Mouse (Mus musculus): ENCODE results near the gene Vav2.

The Vav2 gene

GRCm38 (mm10) chr2:27426855-27427457 lies at the start of gene Vav2:
TSS of gene Vav2 (minus strand) at chr2:27427033.
- no peak for DNase-seq (ENCODE audit: low spot score)

DNA sequence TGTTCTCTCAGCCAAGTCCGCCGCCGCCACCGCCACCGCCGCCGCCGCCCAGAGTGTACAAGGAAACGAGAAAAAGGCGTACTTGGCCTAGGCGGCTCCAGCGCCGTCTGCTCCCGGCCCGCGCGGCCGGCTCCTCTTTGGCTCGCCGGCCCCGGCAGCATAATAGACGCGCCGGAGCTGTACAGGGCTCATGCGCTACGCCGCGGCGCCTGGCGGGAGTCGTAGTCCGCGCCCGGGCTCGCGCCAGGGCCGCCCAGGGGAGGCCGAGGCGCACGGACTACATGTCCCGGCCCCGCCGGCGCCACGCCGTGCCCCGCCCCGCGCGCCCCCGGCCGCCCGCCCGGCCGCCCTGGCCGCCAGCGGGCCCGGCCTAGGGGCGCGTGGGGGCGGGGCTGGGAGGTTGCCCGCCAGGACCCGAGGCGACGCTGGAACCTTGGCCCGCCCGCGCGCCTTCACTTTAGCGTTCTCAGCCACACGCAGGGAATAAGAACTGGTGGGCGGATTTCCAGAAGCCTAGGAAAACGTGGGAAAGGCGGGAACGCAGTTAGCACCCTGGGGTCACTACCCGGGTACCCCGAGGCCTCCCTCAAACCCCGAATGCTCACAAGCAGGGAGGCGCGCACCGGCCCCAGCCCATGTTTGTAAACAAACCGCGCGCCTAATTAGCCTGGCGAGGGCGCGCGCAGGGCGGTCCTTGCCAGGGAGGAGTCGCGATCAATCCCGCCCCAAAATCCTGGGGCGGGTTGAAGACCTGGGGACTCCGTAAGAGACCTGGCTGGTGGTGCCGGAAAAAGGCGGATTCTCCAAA lies 48.9 kb upstream of the Vav2 start:
- DNase-seq (ENCODE audit: low spot score): peak; percentile 80

DNA sequence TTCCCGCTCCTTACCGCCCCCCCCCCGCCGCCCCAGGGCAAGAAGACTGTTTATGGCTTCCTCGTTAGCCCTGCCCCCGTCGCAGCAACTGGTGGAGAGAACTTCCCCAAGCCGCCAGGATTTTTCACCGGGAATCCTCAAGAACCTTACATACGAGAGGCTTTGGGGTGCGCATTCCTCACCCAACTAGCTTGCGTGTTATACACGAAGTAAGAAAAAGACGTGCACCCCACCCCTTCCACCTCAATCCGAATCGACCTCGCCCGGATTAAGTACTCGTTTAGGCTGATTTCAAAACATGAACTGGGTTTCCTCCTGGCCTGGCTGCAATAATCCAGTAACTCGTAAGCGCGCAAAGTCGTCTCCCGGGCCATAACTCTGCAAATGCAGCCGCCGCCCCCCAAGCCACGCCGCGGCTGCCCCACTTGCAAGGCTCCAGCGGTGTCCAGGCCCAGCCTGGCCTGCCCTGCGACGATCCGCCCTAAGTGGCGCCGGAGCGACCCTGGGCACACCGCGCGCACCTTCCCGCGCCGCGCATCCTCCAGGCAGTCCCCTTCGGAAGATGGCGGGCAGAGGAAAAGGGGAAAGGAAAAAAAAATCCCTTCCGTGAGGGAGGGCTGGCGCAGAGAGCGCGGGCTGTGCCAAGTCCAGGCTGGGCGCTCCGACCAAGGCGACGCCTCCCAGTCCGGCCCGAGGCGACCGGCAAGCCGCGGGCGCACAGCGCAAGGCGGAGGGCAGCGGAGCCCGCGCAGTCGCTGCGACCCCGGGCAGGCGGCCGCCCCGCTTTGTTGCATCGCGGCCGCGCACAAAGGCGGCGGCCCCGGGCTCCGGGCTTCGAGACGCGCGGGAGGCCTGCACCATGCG lies 48.0 kb upstream of the Vav2 start:
- no peak for DNase-seq (ENCODE audit: low spot score)

- DNase-seq (ENCODE audit: low spot score): no peak
Observed at GRCm38 (mm10) chr2:27473911-27474310, 47.1 kb upstream of the Vav2 start.

DNA sequence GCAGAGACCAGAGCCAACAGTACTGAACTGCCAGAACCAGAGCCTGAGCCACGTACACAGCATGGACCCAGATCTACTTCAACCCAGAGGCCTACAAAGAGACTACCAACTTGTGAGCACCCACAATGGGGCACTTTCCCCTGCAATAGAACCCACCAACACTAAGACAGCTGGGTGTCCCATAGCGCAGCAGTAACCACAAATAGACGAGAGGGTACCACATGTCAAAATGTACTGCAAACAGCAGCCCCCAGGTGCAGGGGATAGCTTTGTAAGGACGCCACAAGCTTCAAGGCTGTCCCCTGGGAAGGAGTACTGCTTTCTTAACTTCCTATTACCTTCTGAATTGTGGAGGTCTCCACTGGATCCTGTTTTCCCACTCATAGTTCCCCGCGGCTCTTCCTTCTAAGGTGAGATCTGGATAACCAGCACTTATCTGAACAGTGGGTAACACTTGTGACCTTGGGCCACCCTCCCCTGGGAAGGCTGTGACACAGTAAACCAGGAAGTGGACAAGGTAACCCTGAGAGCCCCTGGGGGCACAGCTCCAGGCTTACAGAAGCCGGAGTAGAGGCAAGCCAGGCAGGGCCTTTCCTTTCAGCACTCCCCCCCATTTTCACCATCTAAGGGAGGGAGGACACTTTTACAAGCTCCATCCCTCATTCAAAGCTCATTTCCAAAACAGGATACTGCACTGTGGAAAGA lies 46.4 kb upstream of the Vav2 start:
- DNase-seq (ENCODE audit: low spot score): no peak

- DNase-seq (ENCODE audit: low spot score): no peak
Observed at GRCm38 (mm10) chr2:27471170-27471584, 44.3 kb upstream of the Vav2 start.

DNA sequence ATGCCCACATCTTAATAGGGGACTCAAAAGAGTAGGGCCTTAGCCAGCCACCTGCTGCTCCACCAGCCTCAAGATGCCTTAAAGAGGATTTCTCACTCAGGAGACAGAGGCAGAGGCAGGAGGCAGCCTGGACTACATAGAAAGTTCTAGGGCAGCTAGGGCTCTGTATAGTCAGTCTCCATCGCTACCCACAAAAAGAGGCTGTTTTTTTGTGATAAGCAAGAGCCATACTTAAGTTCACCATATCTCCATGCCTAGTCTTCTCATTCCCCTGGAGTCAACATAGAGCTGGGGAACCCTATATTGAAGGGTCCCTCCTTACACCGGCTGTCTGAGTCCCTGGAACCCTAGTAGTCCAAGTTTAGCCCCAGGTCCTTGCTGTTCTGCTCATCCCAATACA lies 43.7 kb upstream of the Vav2 start:
- no peak for DNase-seq (ENCODE audit: low spot score)

- DNase-seq (ENCODE audit: low spot score): no peak
Observed at GRCm38 (mm10) chr2:27469991-27470355, 43.1 kb upstream of the Vav2 start.

DNA sequence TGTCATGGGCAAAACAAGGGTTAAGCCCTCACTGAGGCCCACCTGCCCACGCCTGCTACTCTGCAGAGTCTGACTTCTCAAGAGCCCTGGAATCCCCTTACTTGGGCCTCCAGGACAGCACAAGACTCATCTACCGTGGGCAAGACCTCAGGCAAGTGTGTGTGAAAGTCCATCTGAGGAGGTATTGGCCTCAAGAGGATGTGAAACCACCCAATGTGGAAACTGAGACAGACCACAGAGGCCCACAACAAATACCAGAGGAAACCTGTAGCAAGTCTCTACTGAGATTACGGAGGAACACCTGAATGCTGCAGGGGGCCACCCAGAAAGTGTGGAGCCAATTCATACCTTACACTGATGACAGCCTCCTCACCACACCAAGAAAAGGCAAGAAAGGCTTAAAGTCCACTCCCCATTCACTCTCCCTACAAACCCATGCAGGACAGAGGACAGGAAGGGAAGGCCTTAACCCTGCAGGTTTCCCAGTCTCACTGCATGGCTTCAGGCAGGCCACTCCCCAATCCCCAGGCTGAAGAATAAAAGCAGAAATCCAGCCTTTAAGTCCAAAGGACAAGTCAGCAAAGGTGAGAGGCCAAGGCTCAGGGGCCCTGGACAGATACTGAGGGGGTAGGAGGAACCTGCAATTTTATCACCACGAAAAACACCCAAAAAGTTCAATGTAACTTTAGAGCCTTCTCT lies 42.6 kb upstream of the Vav2 start:
- DNase-seq (ENCODE audit: low spot score): no peak

- DNase-seq (ENCODE audit: low spot score): no peak
Observed at GRCm38 (mm10) chr2:27462901-27463300, 36.1 kb upstream of the Vav2 start.

GRCm38 (mm10) chr2:27461881-27462660 lies 35.2 kb upstream of the Vav2 start:
- DNase-seq (ENCODE audit: low spot score): no peak

DNA sequence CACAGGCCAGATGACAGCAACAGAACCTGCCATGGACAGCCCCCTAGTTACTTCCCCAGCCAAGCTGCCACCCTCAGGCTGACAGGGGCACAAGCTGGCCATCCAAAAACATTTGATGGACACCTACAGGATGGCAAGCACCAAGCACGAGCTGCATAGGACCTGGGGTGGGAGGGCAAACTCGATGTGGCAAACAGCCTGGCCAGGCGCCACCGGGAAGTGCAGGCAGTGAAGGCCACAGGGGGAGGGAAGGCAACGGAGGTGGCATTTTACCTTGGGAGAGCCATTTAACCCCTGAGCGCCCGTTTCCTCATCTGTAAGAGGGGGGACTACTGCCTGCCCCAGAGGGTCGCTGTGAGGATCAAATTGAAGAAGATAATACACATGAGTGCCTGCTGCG lies 33.8 kb upstream of the Vav2 start:
- no peak for DNase-seq (ENCODE audit: low spot score)

DNA sequence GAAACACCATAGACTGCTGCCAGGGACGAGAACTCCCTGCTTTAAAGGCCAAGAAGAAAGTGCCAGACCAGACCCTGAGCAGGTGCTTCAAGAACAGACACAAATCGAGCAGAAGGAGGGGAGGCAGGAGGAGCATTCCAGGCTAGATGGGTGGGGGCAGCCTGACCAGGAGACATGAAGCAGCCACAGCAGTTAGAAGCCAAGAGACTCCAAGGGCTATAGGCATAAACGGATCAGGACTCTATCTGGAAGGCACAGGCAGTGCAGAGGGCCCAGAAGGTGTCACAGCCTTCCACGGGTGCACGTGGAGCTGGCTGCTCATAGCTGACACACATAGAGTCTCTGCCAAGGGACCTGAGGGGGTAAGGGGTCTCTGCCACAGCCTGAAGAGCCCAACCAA lies 33.3 kb upstream of the Vav2 start:
- no peak for DNase-seq (ENCODE audit: low spot score)

DNA sequence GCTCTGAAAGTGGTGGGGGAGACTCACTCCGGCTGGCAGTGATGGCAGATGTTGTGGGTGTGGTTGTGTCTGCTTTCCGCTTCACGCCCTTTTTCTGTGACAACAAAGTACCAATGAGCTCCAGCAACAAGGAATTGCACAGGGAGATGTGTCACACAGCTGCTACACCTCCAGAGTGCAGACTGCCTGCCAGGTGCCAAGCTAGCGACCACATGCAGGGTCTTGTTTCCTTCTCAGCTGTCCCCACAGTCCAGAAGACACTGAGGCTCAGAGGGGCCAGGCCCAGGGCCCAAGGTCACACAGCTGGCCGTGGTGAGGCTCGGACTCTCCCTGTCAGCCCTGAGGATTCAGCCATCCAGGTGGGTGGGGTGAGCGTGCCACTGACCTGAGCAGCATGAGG lies 32.9 kb upstream of the Vav2 start:
- DNase-seq (ENCODE audit: low spot score): no peak

GRCm38 (mm10) chr2:27450226-27450625 lies 23.4 kb upstream of the Vav2 start:
- DNase-seq (ENCODE audit: low spot score): no peak

- DNase-seq (ENCODE audit: low spot score): no peak
Observed at GRCm38 (mm10) chr2:27447782-27448181, 20.9 kb upstream of the Vav2 start.

DNA sequence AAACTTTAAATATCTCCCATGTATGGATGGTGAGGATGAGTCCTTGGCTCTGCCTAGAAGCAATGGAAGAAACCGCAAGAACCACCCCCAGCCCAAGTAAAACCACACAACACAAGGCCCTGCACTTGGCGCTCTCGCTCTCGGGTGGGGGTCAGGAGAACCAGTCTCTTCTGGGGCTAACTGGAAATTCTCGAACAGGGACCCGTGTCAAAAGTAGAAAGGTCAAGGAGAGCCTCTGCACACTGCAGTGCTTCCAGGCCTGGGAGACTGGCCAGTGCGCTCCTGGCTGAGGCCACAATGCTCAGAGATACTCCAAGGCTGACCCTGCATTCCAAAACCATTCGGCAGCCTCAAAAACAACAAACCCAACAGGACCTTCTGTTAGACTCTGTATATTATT lies 20.0 kb upstream of the Vav2 start:
- DNase-seq (ENCODE audit: low spot score): no peak

DNA sequence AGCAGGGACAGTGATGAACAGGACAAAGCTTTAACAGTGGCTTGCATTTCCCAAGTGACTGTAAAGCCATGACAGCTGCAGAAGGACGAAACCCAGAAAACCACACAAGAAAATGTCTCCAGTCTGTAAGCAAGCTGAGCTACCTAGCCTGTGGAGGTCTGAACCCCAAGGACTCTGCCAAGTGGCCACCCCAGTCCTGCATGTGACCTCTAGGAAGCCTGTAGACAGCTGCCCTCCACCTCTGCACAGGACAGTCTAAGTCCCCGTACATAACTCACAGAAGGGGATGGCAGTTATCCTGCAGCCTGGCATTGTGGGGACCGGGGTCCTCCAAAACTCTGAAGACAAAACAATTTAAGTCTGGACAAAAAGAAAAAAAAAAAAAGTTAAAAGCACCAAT lies 19.1 kb upstream of the Vav2 start:
- DNase-seq (ENCODE audit: low spot score): no peak

DNA sequence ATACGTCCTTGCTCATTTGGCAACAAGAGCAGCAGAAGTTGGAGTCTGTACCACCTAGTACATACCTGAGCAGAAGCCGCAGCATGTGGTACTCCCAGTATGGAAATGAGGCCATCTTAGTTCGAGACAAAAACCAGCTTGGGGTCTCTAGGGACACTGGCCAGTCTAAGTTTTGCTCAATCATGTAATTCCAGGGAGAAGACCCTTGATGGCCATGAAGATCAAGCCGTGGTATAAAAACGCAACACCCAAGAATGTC lies 16.5 kb upstream of the Vav2 start:
- DNase-seq (ENCODE audit: low spot score): no peak

- no peak for DNase-seq (ENCODE audit: low spot score)
Observed at GRCm38 (mm10) chr2:27442708-27443449, 16.0 kb upstream of the Vav2 start.
